Mouse (Mus musculus) MEL (cell line): ENCODE measurements at regions not wholly inside any gene's neighbourhood (a gene's known extent, or its start where the extent isn't known, plus 50 kb on each side); places are given as distances from the start of the nearest gene placed in this dataset.
"Not testable (repeated sequence)": the region's sequence is repeated elsewhere in the genome, so short reads cannot be mapped to it uniquely, and the experiment has no call there.

Source experiments
- DNase-seq: peaks from one replicate; pipeline ENCODE4 v3.0.0; 2011; ENCODE audit warnings: low read depth, low spot score
- H3K27ac ChIP-seq: 2 replicates; pipeline ENCODE4 v1.5.1; 2012; ENCODE audit warnings: low read depth, mild to moderate bottlenecking, control low read depth, low read length, moderate library complexity; ENCODE audit not compliant: control insufficient read depth
- H3K27me3 ChIP-seq, 2 experiments: fragments of 150-350 bp in 1 of 2; sonication (generic) in 1 of 2; 2 replicates each; pipeline ENCODE4 v1.6.1; 2012; ENCODE audit warnings: low read length in 2 of 2, mild to moderate bottlenecking in 2 of 2, improper control_type of control experiment in 1 of 2, moderate library complexity in 1 of 2; ENCODE audit not compliant: insufficient read depth in 2 of 2, control insufficient read depth in 1 of 2
- H3K36me3 ChIP-seq, 2 experiments: 2 replicates each; pipeline ENCODE4 v1.6.1; 2012 to 2014; ENCODE audit warnings: low read length in 2 of 2, improper control_type of control experiment in 1 of 2, inconsistent platforms in 1 of 2, mild to moderate bottlenecking in 1 of 2; ENCODE audit not compliant: insufficient read depth in 2 of 2, control insufficient read depth in 1 of 2
- H3K4me1 ChIP-seq, 2 experiments: fragments of 150-350 bp in 1 of 2; sonication (generic) in 1 of 2; 2 replicates each; pipeline ENCODE4 v1.6.1; 2012; ENCODE audit warnings: low read length in 2 of 2, improper control_type of control experiment in 1 of 2, mild to moderate bottlenecking in 1 of 2; ENCODE audit not compliant: insufficient read depth in 2 of 2, control insufficient read depth in 1 of 2
- H3K4me3 ChIP-seq, 2 experiments: fragments of 150-350 bp in 1 of 2; sonication (generic) in 1 of 2; 2 replicates each; pipeline ENCODE4 v1.5.1; 2012; ENCODE audit warnings: low read depth in 2 of 2, low read length in 2 of 2, mild to moderate bottlenecking in 2 of 2, moderate library complexity in 2 of 2, control low read depth in 1 of 2, improper control_type of control experiment in 1 of 2; ENCODE audit not compliant: control insufficient read depth in 1 of 2, insufficient read depth in 1 of 2
- H3K79me2 ChIP-seq: 2 replicates; pipeline ENCODE4 v1.6.1; 2012; ENCODE audit warnings: mild to moderate bottlenecking, low read length, moderate library complexity; ENCODE audit not compliant: control insufficient read depth, poor library complexity, insufficient read depth
- H3K9ac ChIP-seq: 2 replicates; pipeline ENCODE4 v1.6.1; 2012; ENCODE audit warnings: low read depth, mild to moderate bottlenecking, control low read depth, low read length, moderate library complexity; ENCODE audit not compliant: control insufficient read depth, poor library complexity, severe bottlenecking
- H3K9me3 ChIP-seq: fragments of 150-350 bp; sonication (generic); replicated peaks from 2 replicates; pipeline ENCODE4 v1.6.1; 2012; ENCODE audit warnings: mild to moderate bottlenecking, low read length, improper control_type of control experiment, moderate library complexity; ENCODE audit not compliant: insufficient read depth
- BHLHE40 ChIP-seq: IDR thresholded peaks from 2 replicates; pipeline ENCODE4 v1.6.1; 2012; ENCODE audit warnings: low read depth, mild to moderate bottlenecking, inconsistent platforms, low read length, improper control_type of control experiment, borderline replicate concordance
- CTCF ChIP-seq, 3 experiments: IDR thresholded peaks in 2 of 3; conservative IDR thresholded peaks in 1 of 3; 2 replicates each; pipeline ENCODE4 v1.5.1; 2011 to 2012; ENCODE audit warnings: low read length in 3 of 3, low read depth in 2 of 3, mild to moderate bottlenecking in 2 of 3, improper control_type of control experiment in 1 of 3, inconsistent platforms in 1 of 3, mixed read lengths in 1 of 3, moderate library complexity in 1 of 3; ENCODE audit not compliant: control insufficient read depth in 1 of 3, insufficient read depth in 1 of 3, poor library complexity in 1 of 3, severe bottlenecking in 1 of 3
- E2F4 ChIP-seq: IDR thresholded peaks from 2 replicates; pipeline ENCODE4 v1.6.1; 2011; ENCODE audit warnings: low read depth, low read length, improper control_type of control experiment, borderline replicate concordance
- GATA1 ChIP-seq: IDR thresholded peaks from 2 replicates; pipeline ENCODE4 v1.6.1; 2011; ENCODE audit warnings: low read depth, low read length, improper control_type of control experiment
- JUND ChIP-seq: IDR thresholded peaks from 2 replicates; pipeline ENCODE4 v1.6.1; 2011; ENCODE audit warnings: low read depth, mild to moderate bottlenecking, improper control_type of control experiment, low read length
- KAT2A ChIP-seq: conservative IDR thresholded peaks from 2 replicates; pipeline ENCODE4 v1.6.1; 2012; ENCODE audit warnings: low read depth, low read length, improper control_type of control experiment, inconsistent platforms
- MAFK ChIP-seq: IDR thresholded peaks from 2 replicates; pipeline ENCODE4 v1.6.1; 2011; ENCODE audit warnings: low read depth, mild to moderate bottlenecking, low read length, improper control_type of control experiment, borderline replicate concordance
- MAX ChIP-seq: IDR thresholded peaks from 2 replicates; pipeline ENCODE4 v1.6.1; 2011; ENCODE audit warnings: low read length, improper control_type of control experiment
- MAZ ChIP-seq: IDR thresholded peaks from 2 replicates; pipeline ENCODE4 v1.6.1; 2012; ENCODE audit warnings: low read depth, mild to moderate bottlenecking, inconsistent platforms, low read length, improper control_type of control experiment
- MYC ChIP-seq: IDR thresholded peaks from 2 replicates; pipeline ENCODE4 v1.6.1; 2011; ENCODE audit warnings: low read depth, mild to moderate bottlenecking, low read length, improper control_type of control experiment, moderate library complexity
- NRF1 ChIP-seq: IDR thresholded peaks from 2 replicates; pipeline ENCODE4 v1.6.1; 2014; ENCODE audit warnings: low read depth, mild to moderate bottlenecking, inconsistent platforms, low read length, improper control_type of control experiment, moderate library complexity; ENCODE audit not compliant: poor library complexity, insufficient read depth, severe bottlenecking
- POLR2A ChIP-seq, 2 experiments: IDR thresholded peaks; 2 replicates each; pipeline ENCODE4 v1.6.1; 2011 to 2012; ENCODE audit warnings: low read length in 2 of 2, mild to moderate bottlenecking in 2 of 2, control low read depth in 1 of 2, improper control_type of control experiment in 1 of 2, low read depth in 1 of 2, moderate library complexity in 1 of 2; ENCODE audit not compliant: control insufficient read depth in 1 of 2, insufficient read depth in 1 of 2, poor library complexity in 1 of 2
- RAD21 ChIP-seq: IDR thresholded peaks from 2 replicates; pipeline ENCODE4 v1.6.1; 2011; ENCODE audit warnings: mild to moderate bottlenecking, low read depth, low read length, improper control_type of control experiment
- SIN3A ChIP-seq: IDR thresholded peaks from 2 replicates; pipeline ENCODE4 v1.6.1; 2012; ENCODE audit warnings: low read length, improper control_type of control experiment, inconsistent platforms
- SMC3 ChIP-seq: IDR thresholded peaks from 2 replicates; pipeline ENCODE4 v1.6.1; 2011; ENCODE audit warnings: low read depth, low read length, improper control_type of control experiment
- TCF12 ChIP-seq: IDR thresholded peaks from 2 replicates; pipeline ENCODE4 v1.6.1; 2014; ENCODE audit warnings: low read depth, mild to moderate bottlenecking, inconsistent platforms, low read length, improper control_type of control experiment, moderate library complexity
- USF1 ChIP-seq: IDR thresholded peaks from 2 replicates; pipeline ENCODE4 v1.6.1; 2014; ENCODE audit warnings: low read depth, mild to moderate bottlenecking, inconsistent platforms, low read length, improper control_type of control experiment, moderate library complexity
- USF2 ChIP-seq, 2 experiments: IDR thresholded peaks; 2 replicates each; pipeline ENCODE4 v1.6.1; 2011 to 2012; ENCODE audit warnings: improper control_type of control experiment in 2 of 2, low read length in 2 of 2, borderline replicate concordance in 1 of 2, inconsistent platforms in 1 of 2, low read depth in 1 of 2, mild to moderate bottlenecking in 1 of 2; ENCODE audit not compliant: insufficient read depth in 1 of 2
- ZC3H11A ChIP-seq: IDR thresholded peaks from 2 replicates; pipeline ENCODE4 v1.6.1; 2012; ENCODE audit warnings: low read depth, mild to moderate bottlenecking, inconsistent platforms, low read length, improper control_type of control experiment
- ZMIZ1 ChIP-seq: IDR thresholded peaks from 2 replicates; pipeline ENCODE4 v1.6.1; 2012; ENCODE audit warnings: low read depth, mild to moderate bottlenecking, inconsistent platforms, low read length, improper control_type of control experiment, moderate library complexity
- ZNF384 ChIP-seq: IDR thresholded peaks from 2 replicates; pipeline ENCODE4 v1.6.1; 2012; ENCODE audit warnings: low read depth, mild to moderate bottlenecking, inconsistent platforms, low read length, improper control_type of control experiment

- Histone ChIP-seq H3K4me1 (no peaks in the 10 kb centered on the region), H3K4me3 (no peak overlapping the region), H3K9me3 (no peaks in the 10 kb centered on the region), H3K27ac (no peak overlapping the region), H3K79me2 (no peaks in the 10 kb centered on the region), H3K27me3 (no peaks in the 10 kb centered on the region), H3K36me3 (no peaks in the 10 kb centered on the region), H3K9ac (no peak overlapping the region)
- DNase-seq, result no peak
- no peak for TF ChIP-seq USF2 (IDR thresholded peaks at IDR 0.05; ENCODE audit: borderline replicate concordance in 1 of 2, insufficient read depth in 1 of 2, low read depth in 1 of 2, low read length in 2 of 2)
- TF ChIP-seq GATA1, result no peak
- no peak for TF ChIP-seq JUND
- no peak for TF ChIP-seq E2F4
- TF ChIP-seq MAZ, result no peak
- TF ChIP-seq SIN3A, result no peak
- no peak for TF ChIP-seq MAFK
- no peak for TF ChIP-seq MAX
- TF ChIP-seq MYC, result no peak
- no peak for TF ChIP-seq ZNF384
- no peak for TF ChIP-seq KAT2A
- TF ChIP-seq BHLHE40, result no peak
- no peak for TF ChIP-seq NRF1
- no peak for TF ChIP-seq RAD21
- TF ChIP-seq SMC3, result no peak
- TF ChIP-seq POLR2A (IDR thresholded peaks at IDR 0.05; ENCODE audit: control insufficient read depth in 1 of 2, insufficient read depth in 1 of 2, low read depth in 1 of 2, low read length in 2 of 2, poor library complexity in 1 of 2), result no peak
- TF ChIP-seq ZMIZ1, result no peak
- no peak for TF ChIP-seq ZC3H11A
- TF ChIP-seq USF1, result no peak
- TF ChIP-seq CTCF (IDR thresholded peaks at IDR 0.05 in 2 of 3, conservative IDR thresholded peaks at IDR 0.05 in 1 of 3; ENCODE audit: control insufficient read depth in 1 of 3, insufficient read depth in 1 of 3, low read depth in 2 of 3, low read length in 3 of 3, poor library complexity in 1 of 3, severe bottlenecking in 1 of 3), result no peak
Observed at GRCm38 (mm10) chr3:82274945-82275821, 82.7 kb upstream of the Map9 start.

GRCm38 (mm10) chr3:82274196-82274937 is 83.5 kb upstream of the Map9 start:
- H3K9me3 ChIP-seq, result no peaks in the 10 kb centered on the region
- no peak overlapping the region for H3K4me3 ChIP-seq
- H3K27me3 ChIP-seq, result no peaks in the 10 kb centered on the region
- H3K27ac ChIP-seq, result no peak overlapping the region
- no peak overlapping the region for H3K9ac ChIP-seq
- H3K36me3 ChIP-seq, result no peaks in the 10 kb centered on the region
- no peaks in the 10 kb centered on the region for H3K4me1 ChIP-seq
- no peak for TF ChIP-seq TCF12
- no peaks in the 10 kb centered on the region for H3K79me2 ChIP-seq
- DNase-seq, result no peak

- H3K27me3 ChIP-seq, H3K27ac ChIP-seq, H3K9me3 ChIP-seq, H3K36me3 ChIP-seq, DNase-seq, H3K9ac ChIP-seq, H3K4me1 ChIP-seq, H3K4me3 ChIP-seq, H3K79me2 ChIP-seq: not testable (repeated sequence)
Observed at GRCm38 (mm10) chr3:82273511-82273910, 84.3 kb upstream of the Map9 start.
